Mouse (Mus musculus) granulocyte monocyte progenitor cell, adult 5-6 weeks (primary cell): ENCODE data around the gene Cenpu. TPM values are rescaled to one million over a fixed set of nuclear protein-coding genes. Genes with fewer than 3 reads are reported as not detected.

ENCODE experiments used
- ATAC-seq: replicated peaks from 2 replicates; pipeline ENCODE4 v1.8.0; 2016; ENCODE audit warnings: mild to moderate bottlenecking, moderate TSS enrichment, inconsistent platforms; ENCODE audit not compliant: poor library complexity, severe bottlenecking
- total RNA-seq, 2 experiments: library from RNA; stranded (forward) in 1 of 2; stranded (reverse) in 1 of 2; fragments of 200-712, 200-1000 nt in 1 of 2; fragments of >200 nt in 1 of 2; fragmentation: Nextera tagmentation in 1 of 2; gene quantifications; 2 replicates each; pipeline ENCODE4 v1.2.3; 2014 to 2017

The Cenpu gene
- total RNA-seq, 2 experiments from 2014 or later = 21.1 to 65.7 TPM

DNA sequence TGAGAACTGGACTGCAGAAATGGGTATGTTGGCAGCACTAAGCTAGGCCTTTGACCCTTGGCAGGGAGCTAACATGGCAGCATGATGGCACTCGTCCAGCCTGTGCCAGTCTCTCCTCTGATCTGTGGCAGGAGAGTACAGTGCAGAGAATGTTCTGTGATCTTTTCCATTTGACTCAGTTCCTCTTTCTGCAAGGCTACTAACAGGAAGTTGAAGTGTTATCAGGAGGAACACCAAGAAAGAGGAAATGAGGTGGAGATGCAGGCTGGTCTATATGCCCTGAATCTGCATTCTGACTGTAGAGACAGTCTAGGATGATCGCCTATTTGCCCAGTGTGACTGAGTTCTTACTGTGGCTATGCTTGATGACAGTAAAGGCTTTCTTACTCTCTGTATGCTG is 43.8 kb downstream of the Cenpu start:
- peak; percentile 96 for ATAC-seq

DNA sequence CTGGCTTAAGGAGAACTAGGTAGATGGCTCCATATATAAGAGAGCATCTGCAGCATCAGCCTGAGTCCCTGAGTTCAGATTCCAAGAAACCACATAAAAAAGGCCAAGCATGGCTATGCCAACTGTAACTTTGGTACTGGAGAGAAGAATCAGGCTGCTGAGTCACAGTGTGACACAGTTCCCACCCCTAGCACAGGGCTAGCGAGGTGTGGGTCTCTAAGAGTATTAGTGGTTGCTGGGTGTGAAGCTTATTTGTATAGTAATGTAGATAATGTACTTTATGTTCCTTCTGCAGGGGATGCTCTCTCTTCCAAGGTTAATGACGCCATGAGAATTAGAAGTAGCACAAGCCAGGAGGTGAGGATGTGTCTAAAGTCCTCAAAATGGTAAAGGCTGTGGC is 44.7 kb downstream of the Cenpu start:
- ATAC-seq = no peak

DNA sequence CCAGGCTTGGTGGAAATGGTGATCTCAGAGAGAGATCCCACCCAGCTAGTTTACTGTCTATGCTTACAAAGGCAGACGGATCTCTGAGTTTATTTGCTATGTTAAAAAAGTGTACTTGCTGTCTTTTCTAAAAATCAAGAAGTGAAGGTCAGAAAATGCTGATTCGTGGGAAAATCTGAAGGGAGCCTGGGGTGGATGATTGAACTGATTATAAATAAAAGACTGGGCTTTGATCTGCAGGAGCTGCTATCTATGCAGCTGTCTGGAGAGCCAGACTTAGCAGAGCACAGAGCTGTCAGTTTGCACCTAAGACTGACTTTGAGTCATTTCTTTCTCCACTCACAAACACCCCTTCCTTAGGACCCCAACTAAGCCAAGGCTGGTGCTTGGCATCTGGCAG is 45.6 kb downstream of the Cenpu start:
- no peak for ATAC-seq

DNA sequence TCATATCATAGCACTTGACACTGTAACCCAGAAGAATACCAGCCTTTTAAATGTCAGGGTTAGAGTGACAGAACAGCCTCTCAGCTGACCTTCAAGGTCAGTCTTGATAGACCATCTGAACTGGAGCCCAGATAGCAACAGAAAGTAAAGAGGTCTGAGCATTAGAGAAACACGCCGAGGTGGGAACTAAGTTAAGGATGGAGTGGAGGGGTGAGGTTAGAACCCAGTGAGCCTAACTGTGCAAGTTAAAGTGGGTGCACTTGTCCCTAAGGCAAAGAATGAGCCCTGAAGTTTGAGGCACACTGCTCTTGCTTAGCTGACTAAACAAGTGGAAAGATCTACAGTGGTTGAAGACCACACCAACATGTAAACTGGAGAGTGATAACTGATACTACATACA is 46.3 kb downstream of the Cenpu start:
- no peak for ATAC-seq

DNA sequence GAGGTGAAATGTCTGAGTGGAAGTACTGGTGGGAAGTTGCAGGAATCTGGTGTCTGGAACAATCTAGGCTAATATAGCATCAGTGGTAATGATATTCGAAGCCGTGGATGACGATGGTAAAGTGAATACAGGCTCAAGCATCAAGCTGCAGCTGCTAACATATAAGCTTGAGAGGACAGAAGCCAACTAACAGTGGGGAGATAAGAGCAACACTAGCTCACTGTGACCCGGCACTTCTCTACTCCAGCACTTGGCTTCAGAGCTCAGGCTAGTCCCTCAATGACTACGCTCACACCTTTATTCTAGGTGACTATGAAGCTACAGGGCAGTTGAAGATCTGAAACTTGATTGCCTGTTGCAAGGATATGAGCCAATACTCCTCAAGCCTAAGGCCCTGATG is 46.9 kb downstream of the Cenpu start:
- no peak for ATAC-seq

DNA sequence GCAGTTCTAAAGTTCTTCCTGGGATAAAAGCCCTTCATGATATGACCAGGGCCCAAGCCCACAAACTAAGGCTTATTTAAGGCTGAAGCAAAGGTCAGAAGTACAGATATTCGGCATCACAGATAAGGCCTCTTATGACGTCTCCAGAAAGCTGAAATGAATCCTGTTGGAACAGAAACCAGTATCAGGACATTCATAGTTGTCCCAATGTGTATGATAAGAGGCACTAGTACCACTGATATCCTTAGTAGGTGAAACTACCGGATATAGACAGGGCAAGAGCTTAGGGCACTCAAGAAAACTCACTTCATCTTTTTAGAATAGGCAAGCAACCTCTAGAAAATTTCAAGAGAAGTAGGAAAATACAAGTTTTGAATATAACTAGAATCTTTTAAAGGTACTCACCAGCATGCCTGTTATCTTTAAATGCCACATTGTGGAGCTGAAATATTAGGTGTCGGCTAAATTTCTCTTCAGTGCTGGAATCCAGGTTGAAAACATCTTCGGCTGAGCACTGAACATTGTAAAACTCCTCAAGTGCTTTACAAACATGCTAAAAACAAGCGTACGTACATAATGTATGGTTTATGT is 47.6 kb downstream of the Cenpu start:
- no peak for ATAC-seq

DNA sequence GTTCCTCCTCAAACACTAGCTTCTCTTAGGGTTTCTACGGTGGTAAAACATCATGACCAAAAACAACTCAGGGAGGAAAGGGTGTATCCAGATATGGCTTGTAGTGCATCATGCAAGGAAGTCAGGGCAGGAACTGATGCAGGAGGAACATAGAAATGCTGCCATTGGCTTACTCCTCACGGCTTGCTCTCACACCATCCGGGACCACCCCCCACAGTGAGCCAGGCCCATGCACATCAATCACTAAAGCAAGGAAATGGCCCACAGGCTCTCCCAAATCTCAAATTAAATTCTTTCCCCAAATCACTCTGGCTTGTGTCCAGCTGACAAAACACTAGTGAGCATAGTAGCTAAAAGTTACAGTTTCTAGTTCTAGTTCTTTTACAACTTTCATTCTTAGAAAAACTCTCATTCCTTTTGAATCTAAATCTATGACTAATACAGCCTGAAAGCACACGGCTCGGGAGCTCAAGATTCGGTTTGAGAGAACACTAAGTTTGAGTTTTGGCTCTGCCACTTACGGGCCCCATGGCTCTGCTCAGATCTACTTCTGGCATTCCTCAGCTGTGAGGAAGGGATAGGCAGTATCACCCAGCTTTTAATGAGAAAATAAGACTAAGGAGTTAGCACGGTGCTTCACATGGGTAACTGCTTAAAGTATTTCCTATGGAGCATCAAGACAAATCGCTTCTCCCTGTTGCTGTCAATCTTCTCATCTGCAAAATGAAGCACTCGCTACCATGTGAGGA is 49.3 kb downstream of the Cenpu start:
- ATAC-seq = no peak

DNA sequence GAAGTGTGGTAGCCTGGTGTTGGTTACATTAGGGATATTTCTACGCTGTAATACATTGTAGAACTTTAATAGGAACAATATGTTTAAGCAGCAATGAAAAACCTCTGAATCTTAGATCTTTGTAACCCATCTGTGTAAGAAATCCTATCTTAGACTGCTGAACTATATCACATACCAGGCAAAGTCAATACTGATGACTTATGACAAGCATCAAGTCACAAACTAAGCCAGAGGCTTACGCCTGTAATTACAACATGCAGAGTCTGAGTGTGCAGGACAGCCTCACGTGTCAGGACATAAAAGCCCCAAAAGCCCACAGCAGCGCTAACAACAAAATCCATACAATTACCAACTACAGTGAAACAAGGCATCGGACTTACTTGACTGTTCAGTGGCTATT is 51.8 kb downstream of the Cenpu start:
- ATAC-seq = no peak

DNA sequence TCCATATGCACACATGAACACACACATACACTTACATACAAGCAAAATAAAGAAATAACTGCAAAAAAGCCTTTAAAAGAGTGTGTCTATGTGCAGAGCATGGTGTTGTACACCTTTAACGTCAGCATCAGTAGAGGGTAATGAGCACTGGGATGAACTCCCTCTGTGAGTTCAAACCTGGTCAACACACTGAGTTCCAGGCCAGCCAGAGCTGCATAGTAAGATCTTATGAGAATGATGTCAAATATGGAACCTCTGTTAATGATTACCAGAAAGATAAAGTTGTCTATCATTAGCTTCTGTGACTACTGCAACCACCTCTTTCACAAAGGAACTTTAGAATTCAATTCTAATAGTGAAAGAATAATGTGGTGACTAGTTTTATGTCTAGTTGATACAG is 55.1 kb downstream of the Cenpu start:
- ATAC-seq = no peak

DNA sequence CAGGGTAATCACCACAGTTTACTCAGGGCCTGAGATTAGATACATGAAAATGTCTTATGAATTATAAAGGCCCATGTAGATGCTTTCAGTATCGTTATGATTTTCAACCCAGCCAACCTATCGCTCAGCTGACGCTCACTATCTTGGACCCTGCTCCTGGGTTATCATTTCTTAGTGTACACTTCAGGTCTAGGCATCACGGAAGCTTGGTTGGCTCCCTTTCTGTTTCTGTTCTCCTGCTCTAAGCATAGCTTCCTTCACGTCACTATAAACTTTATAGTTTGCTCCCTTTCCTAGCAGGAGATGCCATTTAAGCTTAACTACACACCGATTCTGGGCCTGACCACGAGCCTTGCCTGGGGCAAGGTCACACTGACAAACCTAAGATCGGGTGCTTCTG is 59.7 kb downstream of the Cenpu start:
- ATAC-seq = no peak

DNA sequence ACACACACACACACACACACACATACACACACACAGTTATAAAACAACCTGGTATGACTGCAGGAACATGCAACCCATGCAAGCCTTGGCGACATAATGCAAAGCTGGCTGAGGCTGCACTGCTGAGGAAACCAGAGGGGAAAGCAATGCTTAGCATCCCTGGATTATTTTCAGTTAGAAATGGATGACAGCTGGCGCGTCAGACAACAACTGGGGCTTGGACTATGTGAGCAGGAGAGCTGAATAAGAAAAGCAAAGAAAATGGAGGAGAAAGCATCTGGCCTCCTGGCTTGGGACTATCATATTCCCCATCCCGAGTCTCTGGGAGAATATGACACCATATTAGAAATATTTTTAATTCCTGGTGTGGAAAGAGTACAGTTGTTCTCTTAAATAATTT is 61.1 kb downstream of the Cenpu start:
- no peak for ATAC-seq

DNA sequence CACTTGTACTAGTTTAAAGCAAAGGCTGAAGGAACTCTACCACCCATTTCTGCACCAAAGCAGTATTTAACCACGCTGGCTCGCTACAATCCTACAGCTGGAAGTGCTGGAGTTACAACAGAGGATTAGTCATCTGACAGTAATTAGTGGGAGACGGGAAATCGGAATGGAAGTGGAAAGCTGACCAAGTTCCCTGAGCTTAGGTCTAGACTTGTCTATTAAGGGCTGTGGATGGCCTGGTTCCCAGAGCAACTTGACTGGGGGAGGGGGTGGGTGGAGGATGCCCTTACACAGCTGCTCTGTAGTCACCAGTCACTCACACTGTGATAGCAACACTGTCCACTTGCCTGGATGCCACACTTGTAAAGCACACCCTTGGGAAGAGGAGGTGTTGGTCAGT is 61.5 kb downstream of the Cenpu start:
- no peak for ATAC-seq

DNA sequence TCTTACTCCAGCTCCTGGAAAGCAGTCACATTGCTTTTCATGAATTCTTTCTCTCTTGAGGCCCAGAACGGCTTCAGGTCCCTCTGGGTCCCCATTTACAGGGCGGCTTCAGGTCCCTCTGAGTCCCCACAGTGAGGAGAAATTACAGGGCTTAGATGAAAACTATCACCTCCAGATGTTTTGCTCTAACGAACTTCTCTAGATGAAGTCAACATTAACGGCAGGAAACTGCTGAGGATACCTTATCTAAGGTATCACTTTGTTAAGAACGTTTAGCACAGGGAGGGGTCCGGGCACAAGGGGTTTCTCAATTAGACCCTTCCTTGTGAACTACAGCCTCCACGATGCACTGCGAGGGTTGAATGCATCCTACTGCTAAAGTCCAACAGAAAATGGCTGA is 64.1 kb downstream of the Cenpu start:
- no peak for ATAC-seq

DNA sequence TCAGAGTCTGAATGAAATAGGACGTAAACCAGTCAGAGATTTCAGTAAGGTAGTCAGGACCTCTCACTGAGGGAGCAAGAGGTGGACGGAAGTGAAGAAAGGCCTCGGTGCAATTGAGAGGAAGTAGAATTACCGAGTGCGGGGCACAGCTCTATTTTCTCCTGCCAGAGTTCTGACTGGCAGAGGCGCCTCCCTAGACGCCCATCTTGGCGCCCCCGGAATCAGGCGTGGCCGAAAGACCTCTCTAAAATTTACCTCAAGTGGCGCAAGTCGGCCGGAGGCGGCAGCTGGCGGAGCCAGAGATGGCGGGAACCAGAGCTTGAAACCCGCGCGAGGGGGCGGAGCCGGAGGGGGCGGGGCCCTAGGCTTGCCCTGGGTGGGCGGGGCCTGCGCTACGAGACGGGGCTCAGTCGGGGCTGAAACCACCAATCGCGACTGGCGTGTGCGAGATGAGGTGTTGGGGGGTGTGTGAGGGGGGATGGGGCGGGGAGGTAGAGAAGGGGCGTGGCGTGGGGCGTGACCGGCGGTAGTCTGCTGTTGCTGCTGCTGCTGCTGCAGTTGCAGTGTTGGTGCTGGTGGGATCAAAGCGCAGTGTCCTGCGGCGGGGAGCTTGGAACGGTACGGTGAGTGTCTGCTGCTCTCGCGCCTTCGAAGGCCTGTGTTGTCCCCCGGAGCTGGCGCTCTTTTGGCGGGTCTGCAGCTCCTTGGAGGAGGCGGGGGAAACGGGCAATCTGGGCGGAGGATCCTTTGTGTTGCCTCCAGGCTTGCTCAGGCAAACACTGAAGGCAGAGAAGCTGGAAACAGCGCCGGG is 65.3 kb downstream of the Cenpu start, which contains the start of the genes Primpol and Casp3:
Gene Primpol (minus strand): TSS at position 334 of the 811 bp plus-strand sequence.
Gene Casp3 (plus strand): TSS at position 413 of the 811 bp plus-strand sequence.
- ATAC-seq = peak; percentile 78

DNA sequence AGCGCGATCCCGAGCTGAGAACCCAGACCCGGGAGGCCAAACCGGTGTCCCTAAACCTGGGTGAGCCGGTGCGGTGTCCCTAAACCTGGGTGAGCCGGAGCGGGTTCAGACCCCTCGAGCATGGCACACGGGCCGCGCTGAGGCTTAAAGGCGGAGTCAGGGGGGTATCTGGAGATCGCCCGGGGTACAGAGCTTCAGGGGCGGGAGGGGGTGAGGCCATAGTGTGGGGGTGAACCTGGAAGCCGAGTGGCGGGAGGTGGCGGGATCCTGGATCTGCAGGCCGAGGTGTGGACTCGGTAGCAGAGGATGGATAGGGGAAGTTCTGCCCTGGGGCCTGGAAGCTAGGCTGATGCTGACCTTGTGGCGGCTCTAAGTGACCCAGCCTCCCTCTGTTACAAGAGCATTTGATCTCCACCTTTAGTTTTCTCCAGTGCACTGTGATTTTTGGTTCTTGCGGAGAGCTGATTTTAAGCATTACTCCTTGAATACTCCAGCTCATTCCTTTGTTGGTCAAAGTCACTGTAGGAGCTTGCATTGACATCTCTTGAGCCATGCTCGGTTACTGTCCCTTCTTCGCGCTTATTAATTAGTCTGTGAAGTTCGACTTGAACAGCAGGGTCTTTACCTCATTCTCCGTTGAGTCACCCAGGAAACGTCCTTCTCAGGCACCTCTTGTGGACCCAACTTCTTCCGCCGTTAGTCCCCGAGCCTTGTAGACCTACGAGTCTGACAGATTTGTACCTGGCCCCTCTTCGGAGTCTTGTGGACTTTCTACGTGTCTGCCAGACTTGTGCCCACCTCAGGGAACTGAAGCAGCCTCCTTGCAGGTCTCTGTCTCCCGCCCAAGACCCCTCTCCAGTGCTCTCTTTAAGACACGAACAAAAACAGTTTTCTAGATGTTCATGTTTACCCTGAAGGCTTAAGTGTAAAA is 66.1 kb downstream of the Cenpu start:
- peak; percentile 42 for ATAC-seq

DNA sequence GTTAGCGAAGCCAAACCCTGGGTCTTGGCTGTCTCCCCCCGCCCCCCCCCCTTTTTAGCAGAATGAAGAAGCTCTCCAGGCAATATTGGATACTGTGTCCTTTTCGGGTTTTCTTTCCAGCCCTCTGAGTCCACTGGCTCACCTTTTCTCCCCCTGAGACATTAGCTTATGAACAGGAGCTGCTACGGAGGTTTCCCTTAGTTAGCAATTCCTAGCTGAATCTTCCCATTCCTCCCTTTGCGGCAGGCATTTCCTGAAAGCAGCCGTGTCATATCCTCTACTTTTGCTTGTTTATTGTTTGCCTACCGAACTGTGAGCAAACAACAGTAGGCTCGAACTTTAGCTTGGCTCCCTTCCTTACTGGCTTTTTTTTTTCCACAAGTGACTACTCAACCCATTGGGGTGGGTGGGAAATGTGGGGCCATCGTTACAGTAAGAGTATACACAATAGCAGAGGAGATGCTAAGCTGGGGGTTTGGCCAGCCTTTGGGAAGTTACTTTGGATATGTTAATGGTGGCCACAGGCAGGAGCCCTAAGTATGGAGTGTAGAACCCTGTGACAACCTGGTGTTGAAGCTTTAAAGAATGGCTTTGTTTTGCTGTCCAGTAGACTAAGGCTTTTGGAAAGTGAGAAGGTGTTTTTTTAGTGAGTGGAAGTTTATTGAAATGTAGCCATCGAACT is 67.0 kb downstream of the Cenpu start:
- ATAC-seq = no peak

DNA sequence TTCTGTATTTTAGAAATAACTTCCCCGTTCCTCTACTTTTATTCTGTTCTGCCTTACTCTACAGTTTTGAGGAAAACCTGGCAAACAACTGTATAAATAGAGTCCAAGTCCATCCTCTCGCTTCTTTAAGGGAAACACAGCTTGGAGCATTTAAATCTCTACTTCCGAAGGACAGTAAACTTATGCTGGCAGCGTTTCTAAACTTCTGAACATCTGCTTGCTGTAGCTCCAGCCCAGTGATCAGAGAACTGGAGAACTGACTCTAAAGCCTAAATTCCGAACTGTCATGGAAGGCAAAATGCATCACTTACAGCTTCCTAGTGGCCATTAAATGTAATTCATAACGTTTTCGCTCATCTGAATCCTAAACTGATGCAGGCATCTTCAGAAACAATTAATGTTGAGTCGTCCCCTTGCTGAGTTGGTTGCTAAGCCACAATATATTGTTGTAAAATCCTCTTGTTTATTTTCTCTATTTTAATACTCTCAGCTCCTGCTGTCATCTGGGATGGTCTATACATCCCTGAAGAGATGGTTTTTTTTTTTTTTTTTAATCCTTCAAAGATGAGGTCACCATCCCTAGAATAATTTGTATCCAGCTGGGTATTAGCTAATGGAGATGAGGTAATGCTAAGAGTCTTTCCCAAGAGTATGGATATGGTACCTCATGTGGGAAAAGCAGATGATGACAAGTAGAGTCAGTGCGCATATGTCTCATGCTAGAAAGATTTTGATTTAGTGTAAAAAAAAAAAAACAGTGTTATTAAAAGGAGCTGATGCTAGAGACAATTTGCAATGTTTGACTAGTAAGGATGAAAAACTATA is 70.8 kb downstream of the Cenpu start:
- no peak for ATAC-seq

DNA sequence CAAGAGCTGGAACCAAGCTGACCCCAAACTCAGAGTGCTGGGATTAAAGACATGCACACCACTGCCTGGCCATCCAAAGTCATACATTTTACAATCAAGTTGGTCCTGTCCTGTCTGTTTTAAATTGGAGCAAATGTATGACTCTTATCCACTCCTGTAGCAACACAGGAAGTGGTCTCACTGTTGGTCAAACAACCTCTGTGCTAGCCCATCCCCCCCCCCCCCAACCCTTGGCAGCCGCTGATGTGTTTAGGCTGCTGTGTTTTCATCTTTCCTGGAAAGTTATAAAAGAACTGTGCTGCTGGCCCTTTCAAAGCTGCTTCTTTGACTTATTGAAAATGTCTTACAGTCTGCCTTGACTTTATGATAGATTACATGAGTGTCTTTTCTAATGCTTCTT is 73.3 kb downstream of the Cenpu start:
- peak; percentile 35 for ATAC-seq

DNA sequence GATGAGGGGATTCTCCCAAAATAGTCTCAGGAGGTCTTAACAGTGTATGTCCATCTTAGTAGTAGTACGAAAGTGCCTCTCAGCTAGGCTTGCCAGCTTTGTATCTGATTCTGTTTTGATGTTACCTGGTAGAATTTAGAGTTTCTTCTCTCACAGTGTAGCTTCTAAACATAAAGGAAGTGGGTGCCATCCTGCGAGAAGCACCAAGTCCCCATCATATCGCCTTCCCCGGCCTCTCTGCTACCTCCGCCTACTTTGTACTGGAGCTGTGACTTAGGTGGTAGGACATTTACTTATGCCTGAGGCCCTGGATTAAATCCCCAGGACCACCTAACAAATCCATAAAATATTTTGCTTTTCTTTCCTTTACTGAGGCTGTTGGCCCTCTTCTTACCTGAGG is 74.8 kb downstream of the Cenpu start:
- ATAC-seq = no peak
